Mouse (Mus musculus): ENCODE measurements around the gene Epha4.

DNA sequence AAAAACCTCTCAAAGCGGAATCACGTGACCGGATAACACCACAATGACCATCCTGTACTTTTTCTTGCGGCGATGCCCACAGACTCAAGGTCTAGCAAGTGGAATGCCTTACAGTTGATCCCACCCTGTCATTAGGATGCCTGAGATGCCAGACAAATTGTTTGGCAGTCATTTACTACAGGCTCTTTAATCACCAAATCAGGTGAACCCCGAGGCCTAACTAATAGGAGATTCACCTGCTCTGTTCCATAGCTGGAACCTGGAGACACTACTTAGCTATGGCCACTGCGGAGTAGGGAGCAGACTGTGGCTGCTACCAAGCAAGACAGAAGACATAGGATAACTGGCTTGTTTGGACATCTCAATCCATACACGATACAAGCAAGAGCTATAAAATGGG, 9.6 kb downstream of the Epha4 start:
- TF ChIP-seq POLR2A (IDR thresholded peaks at IDR 0.05; ENCODE audit: insufficient read depth, low read depth, low read length) (no peak), CTCF (IDR thresholded peaks at IDR 0.05; ENCODE audit: insufficient read depth, low read depth, low read length) (no peak)
